Mouse (Mus musculus) telencephalon, adult 2 months (tissue): Measurements from ENCODE around the gene Cyp2d26.
A peak's percentile ranks its signal among the peaks of the same experiment; 100 is the strongest.
"Not testable (repeated sequence)": the region's sequence is repeated elsewhere in the genome, so short reads cannot be mapped to it uniquely, and the experiment has no call there.

Source experiments
- DNase-seq: peaks from one replicate; pipeline ENCODE4 v3.0.0-alpha.2; 2011; ENCODE audit warnings: low read depth, low spot score

Gene Cyp2d26

DNA sequence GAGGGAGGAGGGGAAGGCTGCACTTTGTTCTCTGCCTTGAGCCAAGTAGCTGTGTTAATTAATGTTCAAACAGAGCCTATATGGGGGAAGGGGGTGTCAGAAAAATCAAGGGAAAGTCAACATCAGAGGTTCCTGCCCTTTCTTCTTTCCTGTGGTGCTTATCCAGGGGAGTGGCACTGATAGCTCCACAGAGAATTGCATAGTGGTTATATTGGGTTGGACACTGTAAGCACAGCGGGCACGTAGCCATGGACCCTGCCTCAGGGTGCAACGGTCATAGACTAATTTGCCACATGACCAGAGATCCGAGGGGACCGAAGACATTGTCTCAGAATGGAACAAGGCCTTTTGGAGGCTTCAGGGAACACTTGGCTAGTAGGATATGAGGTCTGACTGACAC, at the start of gene Cyp2d26:
Gene Cyp2d26 (minus strand): TSS at position 18 of the 400 bp plus-strand sequence.
- no peak for DNase-seq

DNA sequence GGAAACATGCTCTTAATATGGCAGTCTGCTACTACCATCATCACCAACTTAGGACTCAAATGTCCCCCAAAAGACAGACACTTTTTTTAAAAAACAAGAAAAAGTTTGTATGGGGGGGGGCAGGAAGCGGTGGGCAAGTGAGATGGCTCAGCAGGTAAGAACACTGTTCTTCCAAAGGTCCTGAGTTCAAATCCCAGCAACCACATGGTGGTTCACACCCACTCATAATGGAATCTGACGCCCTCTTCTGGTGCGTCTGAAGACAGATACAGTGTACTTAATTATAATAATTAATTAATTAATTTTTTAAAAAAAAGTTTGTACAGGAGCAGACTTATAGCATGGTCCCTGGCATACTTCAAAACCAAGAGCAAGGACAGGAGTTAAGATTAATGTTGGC, 45.1 kb upstream of the Cyp2d26 start:
- DNase-seq: no peak

DNA sequence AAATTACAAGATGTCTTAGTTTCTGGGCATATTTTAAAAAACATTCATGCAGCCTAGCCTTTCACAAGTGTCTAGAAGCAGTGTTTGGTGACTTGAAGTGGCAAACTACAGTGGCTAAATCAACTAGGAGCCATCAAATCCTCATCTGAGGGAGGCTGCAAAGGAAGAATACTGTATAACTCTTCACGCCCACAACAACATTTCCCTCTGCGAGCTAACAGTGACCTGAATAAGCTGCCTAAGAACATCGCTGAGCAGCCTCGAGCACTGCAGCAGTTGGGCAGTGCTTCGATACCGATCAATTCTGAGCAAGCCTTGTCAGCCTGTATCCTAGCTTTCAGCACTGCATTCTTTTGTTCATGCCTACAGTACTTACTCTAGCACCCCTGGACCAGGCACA, 35.8 kb upstream of the Cyp2d26 start:
- no peak for DNase-seq

DNA sequence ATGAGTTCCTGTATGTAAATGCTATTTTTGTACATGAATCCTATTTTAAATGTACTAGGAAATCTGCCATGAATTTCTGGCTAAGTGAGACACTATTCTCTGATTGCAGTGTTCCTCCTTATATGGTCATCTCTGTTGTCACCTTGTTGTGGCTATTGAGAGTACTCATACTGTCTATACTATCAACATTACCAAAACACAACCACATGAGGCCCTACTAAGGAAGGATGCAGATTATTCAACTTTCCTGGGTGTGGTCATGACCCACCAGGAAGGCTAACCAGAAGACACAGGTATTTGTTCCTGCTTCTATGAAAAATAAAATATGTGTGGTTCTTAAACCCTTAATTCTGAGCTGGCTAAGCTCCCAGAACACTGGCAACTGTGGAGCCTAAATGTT, 31.8 kb upstream of the Cyp2d26 start:
- DNase-seq: no peak

DNA sequence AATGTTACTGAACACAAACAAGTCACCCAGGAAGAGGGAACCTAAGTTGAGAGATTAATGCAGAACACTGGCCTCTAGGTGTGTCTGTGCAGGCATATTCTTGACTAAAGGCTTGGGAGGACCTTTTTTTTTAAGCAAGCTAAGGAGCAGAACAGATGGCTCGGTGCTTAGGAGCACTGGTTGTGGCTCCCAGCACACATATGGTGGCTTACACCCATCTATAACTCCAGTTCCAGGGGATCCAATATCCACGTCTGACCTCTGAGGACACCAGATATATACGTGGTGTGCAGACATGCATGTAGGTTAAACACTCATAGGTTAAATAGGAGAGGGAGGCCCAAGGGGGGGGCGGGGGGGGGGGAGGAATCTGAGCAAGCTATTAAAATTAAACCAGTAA, 28.3 kb upstream of the Cyp2d26 start:
- no peak for DNase-seq

DNA sequence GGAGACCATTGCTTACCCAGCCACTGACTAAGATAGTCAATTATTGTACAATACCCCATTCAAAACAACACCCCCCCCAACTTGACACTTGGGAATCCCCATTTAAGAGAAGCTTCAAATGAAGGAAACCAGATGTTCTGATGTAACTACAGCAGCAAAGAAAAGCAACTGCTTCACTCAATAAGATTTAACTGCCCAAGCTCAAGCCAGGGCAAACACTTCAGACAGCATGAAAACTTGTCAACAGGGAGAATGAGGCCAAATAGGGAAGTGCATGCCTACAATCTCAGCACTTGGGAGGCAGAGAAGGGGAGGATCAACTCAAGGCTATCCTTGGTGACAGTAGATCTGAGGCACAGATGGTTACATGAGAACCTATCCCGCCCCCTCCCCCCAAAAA, 27.6 kb upstream of the Cyp2d26 start:
- DNase-seq: no peak

DNA sequence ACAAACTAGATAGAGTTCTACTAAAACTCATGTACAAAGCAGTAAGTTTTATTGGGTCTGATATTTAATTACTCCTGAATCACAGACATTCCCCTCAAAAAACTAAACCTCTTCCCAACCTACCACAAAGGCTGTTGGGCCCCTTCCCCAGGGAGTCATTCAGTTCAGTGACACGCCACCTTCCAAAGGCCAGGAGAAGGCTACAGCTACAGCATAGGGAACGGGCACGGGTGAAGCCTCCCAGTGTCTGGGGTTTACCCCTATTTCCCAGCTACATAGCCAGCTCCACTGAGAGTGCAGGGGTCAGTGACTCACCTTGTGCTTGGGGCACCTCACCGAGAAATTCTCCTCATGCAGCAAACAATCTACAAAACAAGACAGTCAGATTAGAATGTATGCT, 21.2 kb upstream of the Cyp2d26 start:
- no peak for DNase-seq

DNA sequence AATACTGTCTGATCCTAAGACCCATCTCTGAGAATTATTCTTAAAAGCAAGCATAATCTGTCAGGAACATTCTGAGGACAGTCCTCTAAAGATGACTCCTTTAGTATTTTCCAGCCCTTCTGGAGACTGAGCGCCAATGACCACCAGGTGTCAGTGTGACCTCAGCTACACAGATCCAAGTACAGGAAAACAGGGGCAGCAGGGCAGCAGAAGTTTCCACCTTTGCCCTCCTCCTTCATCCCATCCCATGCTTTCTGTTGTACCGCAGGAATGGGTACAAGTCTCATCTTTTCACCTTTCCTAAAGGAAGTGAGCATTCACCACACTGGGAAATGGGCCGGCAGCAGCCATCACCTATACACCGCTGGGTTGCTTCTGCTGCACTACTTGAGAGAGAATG, 20.7 kb upstream of the Cyp2d26 start:
- DNase-seq: no peak

DNA sequence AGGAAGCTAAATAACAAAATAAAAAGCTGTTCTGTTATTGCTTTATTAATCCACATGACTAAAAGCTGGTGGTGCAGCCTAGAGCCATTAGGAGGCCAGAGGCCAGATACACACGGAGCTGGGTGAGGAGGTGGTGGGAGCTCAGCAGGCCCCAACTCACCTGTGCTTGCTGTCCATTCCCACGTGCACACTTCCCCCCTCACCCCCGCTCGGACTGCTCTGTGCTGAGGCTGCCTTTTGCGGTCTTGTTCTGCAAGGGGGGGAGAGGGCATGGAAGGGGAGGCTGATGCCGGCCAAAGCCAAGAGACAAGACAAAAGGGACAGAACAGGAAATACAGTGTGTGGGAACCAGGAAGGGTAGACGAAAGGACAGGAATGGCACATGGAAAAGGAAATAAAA, 20.2 kb upstream of the Cyp2d26 start:
- DNase-seq: no peak

DNA sequence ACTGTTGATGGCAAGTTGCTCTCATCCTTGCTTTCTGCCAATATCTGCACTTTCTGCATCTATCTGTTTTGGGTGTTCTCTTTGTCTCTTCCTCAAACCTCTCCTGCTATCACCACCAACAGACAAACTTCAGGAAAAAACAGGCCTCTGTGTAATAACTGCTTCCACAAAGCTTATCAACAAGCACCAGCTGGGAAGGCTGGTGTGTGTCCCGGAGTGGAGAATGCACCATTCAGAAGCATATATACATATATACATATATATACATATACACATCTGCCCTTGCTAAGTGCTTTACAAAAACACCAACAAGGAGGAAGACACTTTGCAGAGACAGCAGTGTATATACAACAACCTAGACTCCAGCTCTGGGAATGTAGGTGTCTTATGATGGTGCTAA, 16.5 kb upstream of the Cyp2d26 start:
- DNase-seq: no peak

DNA sequence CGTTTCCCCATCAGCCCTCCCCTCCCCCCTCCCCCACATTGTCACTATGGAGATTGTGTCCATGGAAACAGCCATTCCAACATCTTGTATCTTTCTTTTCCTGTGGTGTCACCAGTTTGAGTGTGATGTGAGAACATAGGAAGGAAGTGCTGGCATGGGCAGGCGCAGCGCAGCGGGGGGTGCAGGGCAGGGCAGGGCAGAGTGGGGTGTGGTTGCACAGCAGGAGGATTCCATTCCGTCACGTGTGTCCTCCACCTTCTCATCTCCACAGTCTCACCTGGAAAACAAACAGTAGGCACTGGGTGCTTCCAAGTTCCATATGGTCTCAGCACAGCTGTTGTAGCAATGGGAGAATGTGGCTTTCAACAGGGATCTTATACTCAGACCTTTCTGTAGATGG, 15.4 kb upstream of the Cyp2d26 start:
- DNase-seq: no peak

DNA sequence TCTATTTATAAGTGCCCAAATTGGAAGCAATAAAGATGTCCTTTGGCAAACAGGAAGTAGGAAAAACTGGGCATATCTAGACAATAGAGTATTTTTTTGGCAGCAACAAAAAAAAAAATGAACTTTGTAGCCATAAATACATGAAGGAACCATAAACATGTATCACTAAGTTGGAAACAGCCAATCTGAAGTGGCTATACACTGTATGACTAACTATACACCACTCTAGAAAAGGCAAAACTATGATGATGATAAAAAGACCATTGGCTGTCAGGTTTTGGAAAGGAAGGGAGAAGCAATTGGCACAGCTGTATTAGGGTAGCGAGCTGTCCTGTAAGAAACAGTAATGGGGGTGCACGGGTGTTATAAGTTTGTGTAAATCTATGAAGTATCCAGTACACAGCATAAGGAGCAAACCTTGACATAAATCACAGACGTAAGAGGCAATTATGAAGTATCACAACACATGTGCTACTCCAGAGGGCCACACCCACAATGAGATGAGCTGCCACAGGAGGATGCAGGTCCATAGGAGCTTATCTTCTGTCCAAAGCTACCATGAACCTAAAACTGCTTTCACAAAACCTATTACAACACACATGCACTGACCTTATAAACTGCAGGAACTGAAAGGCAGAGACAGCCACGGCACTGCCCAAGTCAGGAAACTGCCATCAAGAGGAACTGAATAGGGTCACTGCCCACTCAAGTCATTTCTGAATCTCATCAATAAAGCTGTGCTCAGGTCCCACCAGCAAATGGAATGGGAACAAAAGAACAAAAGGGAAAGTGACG, 13.1 kb upstream of the Cyp2d26 start:
- DNase-seq: no peak

DNA sequence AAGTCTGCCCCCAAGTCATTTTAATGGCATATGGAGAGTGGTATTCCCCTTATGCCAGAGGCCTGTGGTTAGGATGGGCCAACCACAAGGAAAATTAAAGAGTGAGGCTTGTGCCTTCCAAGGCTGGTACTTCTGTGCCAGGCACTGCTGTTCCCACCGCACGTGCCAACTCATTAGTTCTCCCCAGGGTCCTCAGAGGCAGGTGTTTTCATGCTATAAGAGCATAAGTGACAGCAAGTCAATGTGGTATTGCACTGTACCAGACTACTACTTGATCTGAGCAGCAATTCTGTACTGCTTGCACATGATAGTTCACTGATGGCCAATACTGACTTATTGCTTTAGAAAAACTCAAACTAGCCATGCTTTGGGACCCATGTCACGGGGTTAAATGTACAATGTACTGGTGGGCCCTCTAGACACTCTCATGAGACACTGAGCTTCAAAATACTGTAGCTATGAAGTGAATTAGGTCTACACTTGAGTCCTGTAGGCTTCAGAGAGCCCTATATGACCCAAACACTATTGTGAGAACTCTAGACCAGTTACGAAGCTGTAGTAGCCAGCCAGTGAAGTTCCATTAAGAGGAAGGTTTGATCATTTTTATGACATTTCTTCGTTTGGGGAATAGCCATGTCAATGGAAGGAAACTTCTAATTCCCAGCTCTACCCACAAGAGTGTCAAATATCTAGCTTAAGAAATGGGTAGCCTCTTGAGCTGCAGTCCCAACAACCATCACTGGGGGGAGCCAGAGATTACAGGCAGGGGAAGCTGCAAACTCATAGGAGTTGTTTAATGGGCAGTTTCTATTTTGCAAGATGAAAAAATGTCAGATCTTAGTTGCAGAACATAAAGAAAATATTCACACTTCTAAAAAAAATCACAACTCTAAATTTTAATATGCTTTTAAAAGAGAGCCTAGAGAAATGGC, 10.9 kb upstream of the Cyp2d26 start:
- DNase-seq: peak; percentile 46

DNA sequence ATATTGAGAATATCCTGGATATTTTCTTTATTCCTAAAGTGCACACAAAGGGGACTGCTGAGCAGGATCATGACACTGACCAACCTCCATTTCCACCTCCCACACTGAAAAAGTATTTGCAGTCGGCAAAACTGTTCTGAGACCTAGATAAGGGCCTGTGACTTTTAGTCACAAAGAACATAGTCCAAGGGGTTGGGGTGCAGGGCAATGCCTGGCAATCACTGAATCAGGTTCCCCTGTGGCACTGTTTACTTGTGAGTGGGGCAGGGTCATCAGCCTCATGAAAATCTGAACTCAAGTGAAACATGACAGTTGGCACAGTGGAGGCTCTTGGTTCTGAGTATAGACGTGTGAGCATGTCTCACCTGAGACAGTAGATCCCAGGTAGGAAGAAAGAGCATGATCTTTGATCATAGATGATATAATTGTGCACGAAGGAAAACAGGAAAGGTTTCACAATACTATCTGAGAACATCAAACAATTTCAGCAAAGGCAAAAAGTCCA, 1.9 kb upstream of the Cyp2d26 start:
- DNase-seq: no peak

DNA sequence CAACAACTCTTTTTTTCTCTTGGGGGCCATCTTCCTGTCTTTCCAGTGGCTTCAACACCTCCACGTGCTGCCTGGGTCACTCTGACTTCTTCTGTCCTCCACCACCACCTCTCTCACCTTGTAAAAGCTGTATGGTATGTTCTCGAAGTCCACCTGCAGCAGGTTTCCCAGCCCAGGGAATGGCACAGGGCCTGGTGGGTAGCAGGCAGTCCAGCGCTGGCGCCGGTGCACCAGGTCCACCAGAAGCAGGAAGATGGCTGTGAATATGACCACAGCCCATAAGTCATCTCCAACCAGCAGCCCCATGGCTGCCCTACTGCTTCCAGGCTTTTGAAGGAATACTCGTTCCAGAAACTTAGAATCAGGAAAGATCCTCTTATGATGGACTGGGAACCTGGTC, 226 bp downstream of the Cyp2d26 start:
- DNase-seq: no peak

DNA sequence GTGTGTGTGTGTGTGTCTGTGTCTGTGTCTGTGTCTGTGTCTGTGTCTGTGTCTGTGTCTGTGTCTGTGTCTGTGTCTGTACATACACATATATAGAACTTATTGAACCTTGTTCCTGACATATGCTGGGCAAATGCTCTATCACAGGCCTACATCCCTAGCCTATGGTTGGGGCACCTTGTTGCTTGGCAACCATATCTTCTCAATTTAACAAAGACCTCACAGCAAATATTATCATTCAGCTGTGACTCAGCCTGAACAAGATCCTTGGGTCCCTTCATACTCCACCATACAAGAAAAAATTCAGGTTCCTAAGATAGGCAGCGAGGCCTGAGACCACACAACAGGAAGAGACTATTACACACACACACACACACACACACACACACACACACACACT, 640 bp downstream of the Cyp2d26 start:
- DNase-seq: no peak

DNA sequence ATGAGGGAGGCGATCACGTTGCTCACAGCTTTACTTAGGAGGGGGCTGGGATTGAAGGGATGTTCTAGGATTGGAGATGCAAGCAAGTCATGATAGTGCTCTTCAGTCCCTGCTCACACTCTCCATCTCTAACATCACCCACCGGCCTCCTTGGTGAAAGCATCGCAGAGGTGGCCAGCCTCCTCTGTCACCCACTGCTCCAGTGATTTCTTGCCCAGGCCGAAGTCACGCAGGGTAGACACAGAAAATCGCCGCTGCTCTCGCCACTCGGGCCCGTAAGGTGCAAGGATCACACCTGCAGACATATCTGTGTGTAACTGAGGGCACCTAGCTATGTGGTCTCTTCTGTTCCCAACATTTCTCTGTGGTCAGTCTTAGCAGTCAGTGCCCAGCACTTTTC, 1.5 kb downstream of the Cyp2d26 start:
- no peak for DNase-seq

DNA sequence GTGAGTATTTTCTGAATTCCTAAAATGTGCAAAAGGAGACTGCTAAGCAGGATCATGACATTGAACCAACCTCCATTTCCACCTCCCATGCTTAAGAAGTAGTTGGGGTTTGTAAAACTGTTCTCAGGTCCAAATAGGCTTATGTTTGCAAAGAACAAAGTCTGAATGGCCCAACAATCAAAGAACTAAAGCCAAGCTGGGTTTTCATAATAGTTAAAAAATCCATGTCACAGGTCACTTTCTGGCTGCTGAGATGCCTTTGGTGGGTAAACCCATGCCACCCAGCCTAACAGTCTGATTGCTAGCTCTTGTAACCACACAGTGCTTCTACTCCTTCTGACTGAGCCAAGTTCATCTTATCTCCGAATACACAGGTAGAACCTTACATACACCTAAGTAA, 9.5 kb downstream of the Cyp2d26 start:
- no peak for DNase-seq

DNA sequence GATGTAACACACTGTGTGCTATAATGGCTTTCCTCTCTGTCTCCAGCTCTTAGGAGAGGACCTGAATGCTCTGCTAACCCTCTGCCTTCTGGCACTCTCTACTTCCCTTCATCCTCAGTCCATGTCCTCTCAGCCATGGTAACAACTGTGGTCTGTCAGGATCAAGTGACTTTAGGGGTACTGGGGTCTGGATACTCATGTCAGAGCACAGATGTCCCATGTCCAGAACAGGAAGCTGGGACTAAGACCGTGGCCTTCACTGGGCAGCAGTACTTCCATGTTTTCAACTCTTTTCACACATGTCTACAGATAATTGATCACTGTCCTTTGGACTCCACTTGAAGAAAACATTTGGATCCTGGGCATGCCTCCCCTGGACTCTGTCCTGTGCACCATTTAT, 10.3 kb downstream of the Cyp2d26 start:
- DNase-seq: no peak

DNA sequence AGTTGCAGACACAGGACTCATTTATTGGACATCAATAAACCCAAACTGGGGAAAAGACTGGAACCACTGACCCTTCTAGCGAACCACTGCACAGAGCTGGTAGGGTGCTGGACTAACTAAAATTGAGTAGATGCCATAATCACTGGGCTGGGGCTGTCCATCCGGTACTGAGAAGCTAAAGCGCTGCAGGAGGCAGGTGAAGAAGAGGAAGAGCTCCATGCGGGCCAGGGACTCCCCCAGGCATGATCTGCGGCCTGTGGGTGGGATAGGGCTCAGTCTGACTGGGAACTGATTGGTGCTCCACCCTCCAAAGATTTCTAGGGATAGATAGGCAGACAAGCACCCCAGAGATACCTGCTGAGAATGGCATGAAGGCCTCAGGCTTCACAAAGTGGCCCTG, 16.2 kb downstream of the Cyp2d26 start:
- not testable (repeated sequence) for DNase-seq

DNA sequence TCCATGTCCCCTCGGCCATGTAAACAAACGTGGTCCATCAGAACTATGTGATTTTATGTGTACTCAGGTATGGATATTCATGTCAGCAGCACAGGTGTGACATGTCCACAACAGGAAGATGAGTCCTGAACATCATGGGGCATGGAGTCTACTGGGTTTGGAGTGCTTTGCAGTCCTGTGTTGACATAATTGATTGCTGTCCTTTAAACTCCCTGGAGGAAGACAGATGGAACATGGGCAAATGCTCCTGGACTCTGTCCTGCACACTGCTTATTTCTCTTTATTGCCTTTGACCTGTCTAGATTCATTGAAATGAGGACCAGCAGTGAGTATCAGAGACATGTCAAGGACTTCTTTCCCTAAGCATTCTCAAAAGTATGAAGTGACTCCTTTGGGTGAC, 28.2 kb downstream of the Cyp2d26 start:
- no peak for DNase-seq

DNA sequence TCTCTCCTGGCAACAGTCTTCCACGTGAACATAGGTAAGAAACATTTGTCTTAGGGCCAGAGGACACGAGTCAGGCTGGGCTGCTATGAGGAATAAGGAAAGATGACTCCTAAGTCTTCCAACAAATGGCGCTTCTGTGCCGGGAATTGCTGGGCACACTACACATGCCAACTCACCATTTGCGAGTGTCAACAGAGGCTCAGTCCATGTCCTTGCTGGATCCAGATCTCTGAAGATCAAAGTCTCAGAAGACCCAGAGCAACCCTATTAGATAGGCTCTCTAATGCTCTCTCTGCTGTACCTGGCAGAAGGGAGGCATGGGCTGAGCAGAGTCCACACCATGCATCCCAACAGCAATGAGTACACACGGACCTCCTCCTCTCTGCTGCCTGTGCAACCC, 29.2 kb downstream of the Cyp2d26 start:
- no peak for DNase-seq
